Mouse (Mus musculus) 416B (cell line): Measurements from ENCODE around the gene Nsun6.
A peak's percentile ranks its signal among the peaks of the same experiment; 100 is the strongest.

Experiments used
- DNase-seq: peaks from one replicate; pipeline ENCODE4 v3.0.0; 2011; ENCODE audit warnings: low read depth

Nsun6 gene

GRCm38 (mm10) chr2:14992531-14992930, 62.3 kb downstream of the Nsun6 start:
- DNase-seq, result no peak

- no peak for DNase-seq
Measured at GRCm38 (mm10) chr2:14989350-14989749, 65.5 kb downstream of the Nsun6 start.

GRCm38 (mm10) chr2:14988451-14988850, 66.4 kb downstream of the Nsun6 start:
- DNase-seq, result no peak

GRCm38 (mm10) chr2:14984029-14984428, 70.8 kb downstream of the Nsun6 start:
- no peak for DNase-seq

- peak; percentile 12 for DNase-seq
Measured at GRCm38 (mm10) chr2:14961493-14961892, 93.4 kb downstream of the Nsun6 start.

- peak; percentile 58 for DNase-seq
Measured at GRCm38 (mm10) chr2:14960963-14961488, 93.8 kb downstream of the Nsun6 start.

GRCm38 (mm10) chr2:14953090-14953489, 101.8 kb downstream of the Nsun6 start:
- DNase-seq, result no peak
